Mouse (Mus musculus) ovary, postnatal 36 days (tissue): ENCODE results near the gene Fam20a.
A peak's percentile ranks its signal among the peaks of the same experiment; 100 is the strongest.

Source experiments
- DNase-seq: peaks from one replicate; pipeline ENCODE4 v3.0.0; 2022; ENCODE audit warnings: low spot score, mixed read lengths

Gene Fam20a

GRCm38 (mm10) chr11:109652505-109652904, 69.6 kb downstream of the Fam20a start:
- no peak for DNase-seq

- DNase-seq: peak; percentile 42
Measured at GRCm38 (mm10) chr11:109651566-109652024, 70.5 kb downstream of the Fam20a start.

GRCm38 (mm10) chr11:109650788-109651565, 71.1 kb downstream of the Fam20a start:
- DNase-seq: peak; percentile 90

- DNase-seq: peak; percentile 64
Measured at GRCm38 (mm10) chr11:109649975-109650701, 71.9 kb downstream of the Fam20a start.

- DNase-seq: no peak
Measured at GRCm38 (mm10) chr11:109649206-109649605, 72.9 kb downstream of the Fam20a start, which contains the start of gene Prkar1a. Prkar1a (plus strand) TSS chr11:109649405.

GRCm38 (mm10) chr11:109648510-109648909, 73.6 kb downstream of the Fam20a start:
- no peak for DNase-seq

- peak; percentile 41 for DNase-seq
Measured at GRCm38 (mm10) chr11:109641498-109642222, 80.4 kb downstream of the Fam20a start.

- DNase-seq: no peak
Measured at GRCm38 (mm10) chr11:109635871-109636395, 86.1 kb downstream of the Fam20a start.

- no peak for DNase-seq
Measured at GRCm38 (mm10) chr11:109634928-109635327, 87.2 kb downstream of the Fam20a start.

GRCm38 (mm10) chr11:109629021-109629521, 93.0 kb downstream of the Fam20a start:
- DNase-seq: no peak

GRCm38 (mm10) chr11:109628099-109628498, 94.0 kb downstream of the Fam20a start:
- DNase-seq: no peak

GRCm38 (mm10) chr11:109627648-109628047, 94.4 kb downstream of the Fam20a start:
- no peak for DNase-seq

GRCm38 (mm10) chr11:109623238-109623637, 98.8 kb downstream of the Fam20a start:
- no peak for DNase-seq

GRCm38 (mm10) chr11:109622518-109623037, 99.5 kb downstream of the Fam20a start:
- DNase-seq: no peak

GRCm38 (mm10) chr11:109621183-109621582, 100.9 kb downstream of the Fam20a start:
- DNase-seq: no peak

- no peak for DNase-seq
Measured at GRCm38 (mm10) chr11:109620356-109620755, 101.7 kb downstream of the Fam20a start.
